Mouse (Mus musculus) embryonic facial prominence, embryonic 11.5 days (tissue): ENCODE measurements around the gene Ddx21. TPM values are rescaled to one million over a fixed set of nuclear protein-coding genes. Genes with fewer than 3 reads are reported as not detected.
A peak's percentile ranks its signal among the peaks of the same experiment; 100 is the strongest.
"Not testable (repeated sequence)": the region's sequence is repeated elsewhere in the genome, so short reads cannot be mapped to it uniquely, and the experiment has no call there.

Experiments used
- ATAC-seq: fragments of 200-750 bp; cut with Nextera tagmentation; replicated peaks from 2 replicates; pipeline ENCODE4 v1.8.0; 2017; ENCODE audit warnings: low read depth; ENCODE audit not compliant: insufficient number of reproducible peaks, low FRiP score, low TSS enrichment
- DNase-seq: peaks from one replicate; pipeline ENCODE4 v3.0.0-alpha.2; 2015; ENCODE audit warnings: low spot score
- H3K27ac ChIP-seq: fragments of 300-500 bp; sonication (generic); replicated peaks from 2 replicates; pipeline ENCODE4 v1.5.1; 2014; ENCODE audit warnings: mild to moderate bottlenecking, low read depth, low read length, control low read depth
- H3K27me3 ChIP-seq: fragments of 300-500 bp; sonication (generic); 2 replicates; pipeline ENCODE4 v1.6.1; 2014; ENCODE audit warnings: mild to moderate bottlenecking, low read length, moderate library complexity, mixed read lengths; ENCODE audit not compliant: control insufficient read depth, insufficient read depth
- H3K36me3 ChIP-seq: fragments of 300-500 bp; sonication (generic); replicated peaks from 2 replicates; pipeline ENCODE4 v1.6.1; 2014; ENCODE audit warnings: low read depth, mild to moderate bottlenecking, low read length, moderate library complexity, mixed read lengths; ENCODE audit not compliant: control insufficient read depth, insufficient read depth
- H3K4me1 ChIP-seq: fragments of 300-500 bp; sonication (generic); 2 replicates; pipeline ENCODE4 v1.6.1; 2014; ENCODE audit warnings: low read length, mixed read lengths; ENCODE audit not compliant: control insufficient read depth, insufficient read depth
- H3K4me2 ChIP-seq: fragments of 300-500 bp; sonication (generic); 2 replicates; pipeline ENCODE4 v1.6.1; 2014; ENCODE audit warnings: low read depth, mild to moderate bottlenecking, control low read depth, low read length, moderate library complexity
- H3K4me3 ChIP-seq: fragments of 300-500 bp; sonication (generic); 2 replicates; pipeline ENCODE4 v1.5.1; 2014; ENCODE audit warnings: low read depth, low read length, control low read depth
- H3K9ac ChIP-seq: fragments of 300-500 bp; sonication (generic); replicated peaks from 2 replicates; pipeline ENCODE4 v1.6.1; 2014; ENCODE audit warnings: mild to moderate bottlenecking, control low read depth, low read length
- H3K9me3 ChIP-seq: fragments of 300-500 bp; sonication (generic); replicated peaks from 2 replicates; pipeline ENCODE4 v1.6.1; 2016; ENCODE audit warnings: mild to moderate bottlenecking, low read length, inconsistent platforms, mixed read lengths; ENCODE audit not compliant: control insufficient read depth
- WGBS: fragments of 180-500 bp; shearing (Covaris S2); extraction: QIAGEN DNeasy Blood & Tissue Kit; methylation state at CpG from one replicate; pipeline ENCODE4 v1.1.7; 2014; 5-methylcytosine and 5-hydroxymethylcytosine counted together
- polyA plus RNA-seq: library from polyadenylated mRNA; unstranded; fragments of >200 nt; fragmentation: Nextera tagmentation; extraction: Ambion mirVana; gene quantifications from 2 replicates; pipeline ENCODE4 v1.2.1, GENCODE M21; 2014

Ddx21 gene
- polyA plus RNA-seq, 1 experiment from 2014 or later = 40.8 TPM

- not testable (repeated sequence) for DNase-seq, H3K9ac ChIP-seq, H3K9me3 ChIP-seq, H3K27ac ChIP-seq, ATAC-seq, H3K36me3 ChIP-seq, H3K4me2 ChIP-seq, H3K4me3 ChIP-seq, H3K4me1 ChIP-seq, H3K27me3 ChIP-seq
- 91% methylated on average over 12 of the region's 13 CpGs for WGBS
These were observed 23.0 kb downstream of the Ddx21 start for GRCm38 (mm10) chr10:62579129-62579528.

- H3K9ac ChIP-seq = peak within 1 kb of the TSS; percentile 84
- 5% methylated on average over 33 of the region's 33 CpGs for WGBS
- H3K27me3 ChIP-seq = no peaks in the 10 kb centered on the region
- no peaks in the 10 kb centered on the region for H3K4me1 ChIP-seq
- peak; percentile 99 for DNase-seq
- peak within 1 kb of the TSS; percentile 94 for H3K4me3 ChIP-seq
- H3K27ac ChIP-seq = no peak within 1 kb of the TSS
- H3K9me3 ChIP-seq = no peaks in the 10 kb centered on the region
- ATAC-seq = peak; percentile 99
- peak within 1 kb of the TSS; percentile 77 for H3K4me2 ChIP-seq
- H3K36me3 ChIP-seq = peaks cover 3% of the 10 kb centered on the region
These were observed 23.6 kb downstream of the Ddx21 start, which contains the start of gene Kif1bp for GRCm38 (mm10) chr10:62578338-62579100. Gene Kif1bp (minus strand): TSS chr10:62578457.

- Histone ChIP-seq H3K36me3 (peaks cover 3% of the 10 kb centered on the region), H3K9me3 (no peaks in the 10 kb centered on the region), H3K4me3 (peak overlapping the region; percentile 94), H3K4me2 (peak overlapping the region; percentile 77), H3K27ac (no peak overlapping the region), H3K4me1 (no peaks in the 10 kb centered on the region), H3K9ac (peak overlapping the region; percentile 84), H3K27me3 (no peaks in the 10 kb centered on the region)
- DNase-seq (no peak), ATAC-seq (peak; percentile 81)
- WGBS = 1% methylated on average over 43 of the region's 54 CpGs
These were observed 24.3 kb downstream of the Ddx21 start for GRCm38 (mm10) chr10:62577673-62578337.

- Histone ChIP-seq H3K4me2 (no peak overlapping the region), H3K9ac (no peak overlapping the region), H3K9me3 (no peaks in the 10 kb centered on the region), H3K4me3 (no peak overlapping the region), H3K36me3 (peaks cover 4% of the 10 kb centered on the region; the same call in 1 of the 2 replicates), H3K27ac (no peak overlapping the region), H3K4me1 (no peaks in the 10 kb centered on the region), H3K27me3 (no peaks in the 10 kb centered on the region)
- DNase-seq = no peak
- ATAC-seq = no peak
- 92% methylated on average over 13 of the region's 13 CpGs for WGBS
These were observed 27.1 kb downstream of the Ddx21 start for GRCm38 (mm10) chr10:62575001-62575400.

- WGBS = 94% methylated on average over 7 of the region's 7 CpGs
- ATAC-seq (no peak), DNase-seq (no peak)
- Histone ChIP-seq H3K4me1 (no peaks in the 10 kb centered on the region), H3K27me3 (no peaks in the 10 kb centered on the region), H3K9me3 (no peaks in the 10 kb centered on the region), H3K27ac (no peak overlapping the region), H3K4me2 (no peak overlapping the region), H3K9ac (no peak overlapping the region), H3K4me3 (no peak overlapping the region), H3K36me3 (peaks cover 12% of the 10 kb centered on the region)
These were observed 31.8 kb downstream of the Ddx21 start for GRCm38 (mm10) chr10:62570126-62570871.

- no peaks in the 10 kb centered on the region for H3K9me3 ChIP-seq
- ATAC-seq (no peak), DNase-seq (no peak)
- H3K4me1 ChIP-seq = no peaks in the 10 kb centered on the region
- H3K27ac ChIP-seq = no peak overlapping the region
- H3K27me3 ChIP-seq = no peaks in the 10 kb centered on the region
- peaks cover 12% of the 10 kb centered on the region for H3K36me3 ChIP-seq
- H3K9ac ChIP-seq = no peak overlapping the region
- WGBS = 94% methylated on average over 4 of the region's 4 CpGs
- no peak overlapping the region for H3K4me3 ChIP-seq
- H3K4me2 ChIP-seq = no peak overlapping the region
These were observed 33.2 kb downstream of the Ddx21 start for GRCm38 (mm10) chr10:62568861-62569260.

GRCm38 (mm10) chr10:62557736-62558135, 44.3 kb downstream of the Ddx21 start:
- no peaks in the 10 kb centered on the region for H3K4me1 ChIP-seq
- H3K27ac ChIP-seq = no peak overlapping the region
- H3K4me2 ChIP-seq = no peak overlapping the region
- peaks cover 6% of the 10 kb centered on the region for H3K36me3 ChIP-seq
- no peak overlapping the region for H3K4me3 ChIP-seq
- no peaks in the 10 kb centered on the region for H3K27me3 ChIP-seq
- H3K9me3 ChIP-seq = no peaks in the 10 kb centered on the region
- ATAC-seq (no peak), DNase-seq (peak; percentile 28)
- 91% methylated on average over 1 of the region's 1 CpGs for WGBS
- no peak overlapping the region for H3K9ac ChIP-seq

- 90% methylated on average over 6 of the region's 6 CpGs for WGBS
- no peak overlapping the region for H3K4me3 ChIP-seq
- H3K4me1 ChIP-seq = no peaks in the 10 kb centered on the region
- no peak overlapping the region for H3K4me2 ChIP-seq
- no peak for ATAC-seq
- no peak overlapping the region for H3K9ac ChIP-seq
- no peaks in the 10 kb centered on the region for H3K9me3 ChIP-seq
- DNase-seq = no peak
- H3K27me3 ChIP-seq = no peaks in the 10 kb centered on the region
- H3K36me3 ChIP-seq = peaks cover 6% of the 10 kb centered on the region
- no peak overlapping the region for H3K27ac ChIP-seq
These were observed 45.6 kb downstream of the Ddx21 start for GRCm38 (mm10) chr10:62556558-62556901.
